Mouse (Mus musculus): ENCODE results near the gene Mfrp. TPM values are rescaled to one million over a fixed set of nuclear protein-coding genes. Genes with fewer than 3 reads are reported as not detected.
"Not testable (repeated sequence)": the region's sequence is repeated elsewhere in the genome, so short reads cannot be mapped to it uniquely, and the experiment has no call there.

Mfrp gene
- total RNA-seq, 2 experiments from 2014 or later = not detected

DNA sequence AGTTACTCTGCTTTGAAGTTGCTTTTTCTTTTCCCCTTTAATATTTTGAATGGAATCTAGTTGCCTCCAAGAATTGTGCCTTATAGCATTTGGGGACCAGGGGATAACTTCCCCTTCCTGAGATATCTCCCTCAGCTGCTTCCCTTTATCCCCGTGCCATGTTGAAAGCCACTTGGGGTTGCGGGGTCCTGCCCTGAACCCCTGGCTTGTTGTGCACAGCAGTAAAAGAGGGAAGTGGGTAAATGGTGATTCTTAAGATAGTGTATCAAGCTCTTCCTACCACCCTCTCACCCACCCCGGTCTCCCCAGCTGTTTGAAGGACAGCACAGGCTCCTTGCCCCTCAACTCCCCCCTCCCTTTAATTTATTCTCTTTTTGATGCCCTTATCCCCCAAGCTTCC lies 6.8 kb upstream of the Mfrp start:
- DNase-seq = no peak
- intact Hi-C loops (cut with DNase I) = no loop called here

DNA sequence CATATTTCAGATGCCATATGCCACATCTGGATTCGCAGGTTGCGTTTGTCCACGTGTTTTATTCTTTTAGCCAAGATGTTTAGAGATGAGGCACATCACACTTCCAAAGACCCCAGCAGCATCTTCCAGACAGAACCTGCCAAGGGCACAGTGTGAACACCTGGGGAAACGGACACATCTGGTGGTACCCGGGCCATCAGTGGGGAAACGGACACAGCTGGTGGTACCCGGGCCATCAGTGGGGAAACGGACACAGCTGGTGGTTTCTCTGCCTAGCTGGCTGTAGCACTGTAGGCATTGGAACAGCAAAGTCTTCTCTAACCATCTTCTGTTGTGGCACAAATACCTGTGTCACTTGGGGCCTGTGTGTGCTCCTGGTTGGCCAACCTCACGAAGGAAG lies 5.7 kb upstream of the Mfrp start:
- DNase-seq = no peak
- intact Hi-C loops (cut with DNase I) = no loop called here

DNA sequence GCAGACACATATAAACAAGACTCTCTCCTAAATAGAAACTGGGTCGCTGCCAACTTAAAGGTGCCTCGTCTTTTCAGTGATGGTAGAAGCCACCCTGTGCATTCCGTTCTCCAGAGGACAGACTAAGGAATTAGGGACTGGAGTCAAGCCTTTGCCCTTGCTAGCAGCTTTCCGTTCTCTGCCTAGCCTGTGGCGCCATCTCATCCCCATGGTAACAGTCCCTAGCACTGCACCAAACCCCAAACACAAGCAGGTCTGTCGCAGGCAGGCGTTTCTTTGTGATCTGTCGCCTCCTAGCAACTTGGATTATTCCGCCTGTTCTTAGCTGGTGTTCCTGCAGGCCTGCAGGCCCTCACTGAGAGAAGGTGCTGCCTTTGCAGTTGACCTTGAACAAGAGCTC lies 5.0 kb upstream of the Mfrp start:
- peak in 1 of 2 experiments; percentile 34 for DNase-seq
- intact Hi-C loops (cut with DNase I) = no loop called here

- no peak for DNase-seq
- intact Hi-C loops (cut with DNase I) = loop anchor here (5.0 kb wide), 2 partner anchors 38 to 123 kb away; partner anchors contain the start of gene Usp2
Measured at GRCm38 (mm10) chr9:44104881-44105280, 3.4 kb downstream of the Mfrp start.

GRCm38 (mm10) chr9:44105781-44106180 lies 4.3 kb downstream of the Mfrp start:
- intact Hi-C loops (cut with DNase I) = loop anchor here (5.0 kb wide), 2 partner anchors 38 to 123 kb away; partner anchors contain the start of gene Usp2
- DNase-seq = no peak

GRCm38 (mm10) chr9:44106182-44106581 lies 4.7 kb downstream of the Mfrp start:
- intact Hi-C loops (cut with DNase I) = loop anchor here (5.0 kb wide), 2 partner anchors 39 to 124 kb away; partner anchors contain the start of gene Usp2
- no peak for DNase-seq

GRCm38 (mm10) chr9:44106596-44106995 lies 5.1 kb downstream of the Mfrp start:
- DNase-seq = no peak
- intact Hi-C loops (cut with DNase I) = loop anchor here (5.0 kb wide), 2 partner anchors 39 to 124 kb away; partner anchors contain the start of gene Usp2

GRCm38 (mm10) chr9:44107110-44107509 lies 5.6 kb downstream of the Mfrp start, which contains the start of gene C1qtnf5:
Gene C1qtnf5 (plus strand): TSS chr9:44107245.
- peak; percentile 91 for DNase-seq
- intact Hi-C loops (cut with DNase I) = loop anchor here (5.0 kb wide), 2 partner anchors 40 to 125 kb away; partner anchors contain the start of gene Usp2

- peak; percentile 66 to 71 for DNase-seq
- intact Hi-C loops (cut with DNase I) = loop anchor here (5.0 kb wide), 2 partner anchors 40 to 125 kb away; partner anchors contain the start of gene Usp2
Measured at GRCm38 (mm10) chr9:44107557-44108179, 6.1 kb downstream of the Mfrp start.

DNA sequence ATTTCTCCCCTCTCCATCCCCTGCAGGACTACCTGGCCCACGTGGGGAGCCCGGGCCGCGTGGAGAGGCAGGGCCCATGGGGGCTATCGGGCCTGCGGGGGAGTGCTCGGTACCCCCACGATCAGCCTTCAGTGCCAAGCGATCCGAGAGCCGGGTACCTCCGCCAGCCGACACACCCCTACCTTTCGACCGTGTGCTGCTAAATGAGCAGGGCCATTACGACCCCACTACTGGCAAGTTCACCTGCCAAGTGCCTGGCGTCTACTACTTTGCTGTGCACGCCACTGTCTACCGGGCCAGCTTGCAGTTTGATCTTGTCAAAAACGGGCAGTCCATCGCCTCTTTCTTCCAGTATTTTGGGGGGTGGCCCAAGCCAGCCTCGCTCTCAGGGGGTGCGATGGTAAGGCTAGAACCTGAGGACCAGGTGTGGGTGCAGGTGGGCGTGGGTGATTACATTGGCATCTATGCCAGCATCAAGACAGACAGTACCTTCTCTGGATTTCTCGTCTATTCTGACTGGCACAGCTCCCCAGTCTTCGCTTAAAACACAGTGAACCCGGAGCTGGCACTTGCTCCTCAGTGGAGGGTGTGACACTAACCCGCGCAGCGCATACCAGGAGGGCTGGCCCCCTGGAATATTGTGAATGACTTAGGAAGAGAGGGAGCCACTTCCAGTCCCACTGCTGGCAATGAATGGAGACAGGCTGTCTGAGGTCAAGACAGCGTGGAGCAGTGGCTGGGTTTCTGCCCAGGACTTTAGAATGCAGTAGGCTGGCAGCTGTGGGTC lies 6.9 kb downstream of the Mfrp start:
- intact Hi-C loops (cut with DNase I) = loop anchor here (5.0 kb wide), 2 partner anchors 41 to 126 kb away; partner anchors contain the start of gene Usp2

DNA sequence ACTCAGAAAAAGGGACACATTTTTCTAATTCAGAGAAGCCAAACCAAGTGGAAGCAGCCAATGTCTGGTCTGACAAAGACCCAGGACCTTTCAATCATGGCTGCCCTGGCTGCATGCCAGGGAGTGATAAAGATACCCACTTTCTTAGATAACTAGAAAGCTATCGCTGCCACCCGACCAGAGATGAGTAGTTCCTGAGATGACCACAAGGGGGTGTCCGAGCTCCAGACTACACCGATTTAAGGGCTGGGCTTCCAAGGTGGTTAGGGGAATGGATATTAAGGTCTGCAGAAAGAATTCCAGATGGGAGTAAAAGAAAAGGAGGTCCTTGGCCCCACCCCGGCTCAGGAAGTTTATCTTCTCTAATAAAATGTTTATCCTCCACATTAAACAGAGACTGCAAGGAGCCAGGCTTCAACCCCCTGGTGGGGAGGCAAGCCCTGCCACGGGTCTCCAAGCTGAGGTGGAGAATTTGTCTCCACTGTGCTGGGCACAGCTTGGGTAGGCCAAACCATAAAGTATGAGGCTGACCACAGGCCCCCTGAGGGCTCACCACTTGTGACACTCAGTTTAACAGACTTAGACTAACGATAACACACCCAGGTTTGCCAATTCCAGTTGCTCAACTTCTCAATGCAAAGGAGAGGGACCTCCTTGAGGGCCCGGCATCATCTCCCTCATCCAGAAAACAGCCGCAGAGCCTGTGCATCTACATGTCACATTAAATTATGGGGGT lies 8.0 kb downstream of the Mfrp start:
- DNase-seq = peak; percentile 74 to 85
- intact Hi-C loops (cut with DNase I) = loop anchor here (5.0 kb wide), 2 partner anchors 42 to 127 kb away; partner anchors contain the start of gene Usp2

More for the DNA sequence above, 6.9 kb downstream of the Mfrp start:
- no peak for DNase-seq

DNA sequence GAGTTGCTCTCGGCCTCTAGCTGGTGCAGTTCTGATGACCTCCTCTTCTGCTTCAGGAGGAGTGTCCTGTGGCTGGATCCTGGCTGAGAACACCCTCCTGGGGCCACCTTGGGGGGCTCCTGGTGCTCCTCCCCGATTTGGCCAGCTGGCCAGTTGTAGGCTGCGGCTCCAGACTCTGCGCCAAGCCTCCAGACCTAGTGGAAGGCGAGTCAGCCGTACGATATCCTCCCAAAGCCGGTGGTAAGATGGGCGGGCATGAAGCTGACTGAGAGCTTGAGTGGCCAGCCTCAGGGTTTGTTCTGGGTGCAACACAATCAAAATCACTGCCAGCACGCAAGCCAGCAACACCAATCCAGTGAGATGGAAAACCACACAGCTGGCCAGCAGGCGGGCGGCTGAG lies 10.4 kb downstream of the Mfrp start:
- not testable (repeated sequence) for DNase-seq

GRCm38 (mm10) chr9:44113105-44113789 lies 11.7 kb downstream of the Mfrp start, which contains the start of the genes Gm49380 and Rnf26:
Gene Gm49380 (minus strand): TSS chr9:44113500.
Gene Rnf26 (minus strand): TSS chr9:44113517.
- peak; percentile 93 to 96 for DNase-seq
- intact Hi-C loops (cut with DNase I) = no loop called here

More for the DNA sequence above, 10.4 kb downstream of the Mfrp start:
- intact Hi-C loops (cut with DNase I) = not testable (repeated sequence)

DNA sequence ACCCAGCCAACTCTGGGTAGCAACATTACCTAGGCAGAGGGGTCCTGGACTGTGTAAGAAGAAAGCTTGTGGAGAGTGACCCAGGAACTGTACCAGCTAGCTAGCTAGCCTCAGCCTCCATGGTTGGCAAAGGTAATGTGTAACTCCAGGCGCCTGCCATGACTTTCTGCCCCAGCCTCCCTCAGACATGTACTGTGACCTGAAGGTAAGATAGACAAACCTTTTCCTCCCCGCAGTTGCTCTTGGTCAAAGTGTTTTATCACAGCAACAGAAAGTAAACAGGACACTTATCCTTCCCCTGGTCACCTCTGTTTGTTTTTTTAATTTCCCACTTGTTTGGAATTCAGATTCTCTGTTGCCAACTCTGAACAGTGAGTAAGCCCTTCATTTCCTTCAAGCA lies 12.9 kb downstream of the Mfrp start:
- DNase-seq = no peak
- intact Hi-C loops (cut with DNase I) = no loop called here

DNA sequence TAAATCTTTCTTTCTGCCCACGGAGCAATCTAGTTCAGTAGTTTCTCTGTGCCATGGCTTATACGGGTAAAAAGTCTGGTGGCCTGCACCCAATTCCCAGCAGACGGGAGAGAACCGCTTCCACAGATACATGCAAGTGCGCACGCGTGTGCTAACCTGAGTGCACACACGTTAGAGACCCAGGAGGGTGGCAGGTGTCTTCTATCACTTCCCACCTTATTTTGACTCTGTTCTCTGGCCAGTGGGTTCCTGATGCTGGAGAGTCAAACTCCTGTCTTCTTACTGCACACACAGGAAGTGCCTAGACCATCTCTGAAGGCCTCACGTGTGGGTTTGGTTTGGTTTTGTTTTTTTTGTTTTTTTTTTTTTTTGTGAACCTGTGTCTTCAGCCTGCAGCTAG lies 14.1 kb downstream of the Mfrp start:
- intact Hi-C loops (cut with DNase I) = no loop called here
- no peak for DNase-seq

DNA sequence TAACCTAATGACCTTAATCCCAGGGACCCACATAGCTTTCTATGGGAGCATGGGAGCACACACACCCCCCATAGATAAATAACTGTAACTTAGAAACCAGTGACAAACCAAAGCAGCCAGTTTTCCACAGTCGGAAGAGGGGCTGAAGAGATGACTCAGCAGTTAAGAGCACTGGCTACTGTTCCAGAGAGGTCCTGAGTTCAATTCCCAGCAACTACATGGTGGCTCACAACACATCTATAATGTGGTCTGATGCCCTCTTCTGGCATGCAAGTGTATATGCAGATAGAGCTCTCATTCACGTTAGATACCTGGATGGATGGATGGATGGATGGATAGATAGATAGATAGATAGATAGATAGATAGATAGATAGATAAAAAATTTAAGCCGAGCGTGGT lies 14.7 kb downstream of the Mfrp start:
- intact Hi-C loops (cut with DNase I) = no loop called here
- DNase-seq = no peak

DNA sequence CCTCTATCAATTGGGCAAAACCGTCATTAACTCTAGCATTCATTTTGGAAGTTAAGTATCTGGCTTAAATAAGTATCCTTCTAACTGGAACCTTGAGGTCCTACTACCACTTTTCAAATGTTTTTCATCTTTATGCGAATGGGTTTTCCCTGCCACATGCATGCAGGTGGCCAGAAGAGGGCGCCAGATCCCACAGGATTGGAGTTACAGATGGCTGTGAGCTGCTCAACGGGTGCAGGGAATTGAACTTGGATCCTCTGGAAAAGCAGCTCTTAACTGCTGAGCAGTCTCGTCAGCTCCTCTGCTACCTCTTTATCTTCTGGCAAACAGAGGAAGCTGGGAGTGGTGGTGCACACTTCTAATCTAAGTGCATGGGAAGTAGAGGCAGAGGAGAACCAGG lies 17.5 kb downstream of the Mfrp start:
- intact Hi-C loops (cut with DNase I) = no loop called here
- no peak for DNase-seq

DNA sequence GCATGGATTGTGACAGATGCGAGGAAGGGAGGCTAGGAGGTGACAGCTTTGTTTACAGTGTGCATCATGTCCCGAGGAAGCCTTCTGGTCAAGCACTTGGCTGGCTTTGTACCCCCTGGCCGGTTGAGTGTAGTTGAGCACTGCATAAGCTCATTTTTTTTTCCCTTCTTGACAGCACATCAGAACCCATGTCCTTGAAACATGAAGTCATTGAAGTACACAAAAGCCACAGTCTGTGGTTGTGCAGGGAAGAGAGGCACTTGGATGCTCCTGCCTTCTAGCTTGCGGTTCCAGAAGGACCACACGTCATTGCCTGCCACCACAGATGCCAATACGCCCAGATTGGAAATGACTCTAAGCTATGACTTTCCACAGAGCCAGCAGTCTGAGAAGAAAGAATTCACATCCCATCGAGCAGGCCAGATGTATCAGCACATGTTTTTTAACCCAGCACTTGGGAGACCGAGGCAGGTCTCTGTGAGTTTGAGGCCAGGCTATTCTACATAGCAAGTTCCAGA lies 18.5 kb downstream of the Mfrp start:
- intact Hi-C loops (cut with DNase I) = loop anchor here (5.0 kb wide), 1 partner anchor 133 kb away; no protein-coding TSS in a partner anchor
- DNase-seq = no peak

GRCm38 (mm10) chr9:44124317-44124716 lies 22.8 kb downstream of the Mfrp start:
- intact Hi-C loops (cut with DNase I) = loop anchor here (5.0 kb wide), 1 partner anchor 137 kb away; no protein-coding TSS in a partner anchor

More at GRCm38 (mm10) chr9:44124317-44124716, 22.8 kb downstream of the Mfrp start:
- no peak for DNase-seq
